Mouse (Mus musculus): ENCODE data around the gene Ptafr. TPM values are rescaled to one million over a fixed set of nuclear protein-coding genes. Genes with fewer than 3 reads are reported as not detected.
A peak's percentile ranks its signal among the peaks of the same experiment; 100 is the strongest.

Ptafr gene
- total and polyA plus RNA-seq, 3 experiments = 1.7 to 3.1 (median 1.8) TPM

DNA sequence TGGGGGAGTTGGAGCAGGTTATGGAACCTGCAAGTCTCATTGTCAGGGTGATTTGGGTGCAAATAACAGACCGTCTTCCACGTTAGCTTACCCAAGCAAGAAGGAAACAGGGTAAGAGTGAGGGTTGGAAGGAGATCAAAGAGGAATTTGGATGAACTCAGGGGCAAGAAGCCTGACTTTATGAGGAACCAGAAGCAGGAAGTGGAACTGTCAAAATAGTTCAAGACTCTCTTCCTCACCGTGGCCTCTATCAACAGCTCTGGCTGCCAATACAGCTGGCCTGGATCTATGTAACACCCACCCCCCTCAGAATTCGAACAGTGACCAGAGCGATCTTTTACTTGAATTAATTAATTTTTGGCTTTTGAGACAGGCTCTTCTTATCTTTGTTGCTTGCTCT is 41.9 kb downstream of the Ptafr start:
- intact Hi-C loops (cut with DNase I) = no loop called here
- H3K27me3 ChIP-seq (ENCODE audit: control insufficient read depth, insufficient read depth, low read length) = no peaks in the 10 kb centered on the region
- 33% methylated on average over 5 of the region's 5 CpGs for WGBS

DNA sequence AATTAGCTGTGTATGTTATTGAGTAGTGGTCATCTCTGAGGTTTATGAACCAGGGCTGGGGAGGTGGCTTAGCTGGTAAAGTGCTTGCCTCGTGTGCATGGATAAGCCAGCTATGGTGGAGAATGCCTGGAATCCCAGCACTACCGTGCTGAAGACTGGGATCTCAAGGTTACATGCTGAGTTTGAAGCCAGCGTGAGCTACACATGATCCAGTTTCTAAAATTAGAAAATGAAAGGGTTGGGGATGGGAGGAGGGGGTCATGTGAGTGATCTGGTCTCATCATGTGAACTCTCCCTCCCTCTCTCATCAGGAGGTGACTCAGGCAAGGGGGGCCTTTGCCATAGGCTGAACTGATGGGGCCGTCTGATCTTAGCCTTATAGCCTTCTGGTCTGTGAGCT is 44.3 kb downstream of the Ptafr start:
- Histone ChIP-seq H3K27me3 (ENCODE audit: control insufficient read depth, insufficient read depth, low read length) (no peaks in the 10 kb centered on the region), H3K79me2 (replicated peaks; ENCODE audit: control insufficient read depth, insufficient read depth, low read length) (no peaks in the 10 kb centered on the region), H3K4me3 (no peak overlapping the region), H3K9ac (ENCODE audit: low read depth, low read length) (no peak overlapping the region), H3K27ac (peak overlapping the region; percentile 74), H3K4me1 (ENCODE audit: control insufficient read depth, insufficient read depth, low read length) (peaks cover 5% of the 10 kb centered on the region), H3K36me3 (ENCODE audit: control insufficient read depth, insufficient read depth, low read length) (no peaks in the 10 kb centered on the region)
- peak in 1 of 2 experiments; percentile 35 for DNase-seq
- WGBS = 42% methylated on average over 4 of the region's 4 CpGs
- TF ChIP-seq EP300 (IDR thresholded peaks at IDR 0.05; ENCODE audit: insufficient read depth, low read depth, low read length) (peak; percentile 78), CTCF (IDR thresholded peaks at IDR 0.05) (no peak), POLR2A (IDR thresholded peaks at IDR 0.05; ENCODE audit: insufficient read depth, low read depth, low read length) (0 out of 2 replicates have a peak, but pooled peaks have one; percentile 14)
- intact Hi-C loops (cut with DNase I) = no loop called here

More for the DNA sequence above, 41.9 kb downstream of the Ptafr start:
- Histone ChIP-seq H3K27ac (peak overlapping the region; percentile 13; the same call in 1 of the 2 replicates), H3K79me2 (replicated peaks; ENCODE audit: control insufficient read depth, insufficient read depth, low read length) (no peaks in the 10 kb centered on the region), H3K4me3 (no peak overlapping the region), H3K36me3 (ENCODE audit: control insufficient read depth, insufficient read depth, low read length) (no peaks in the 10 kb centered on the region), H3K9ac (ENCODE audit: low read depth, low read length) (no peak overlapping the region), H3K4me1 (ENCODE audit: control insufficient read depth, insufficient read depth, low read length) (peaks cover 5% of the 10 kb centered on the region)
- TF ChIP-seq POLR2A (IDR thresholded peaks at IDR 0.05; ENCODE audit: insufficient read depth, low read depth, low read length) (no peak), EP300 (IDR thresholded peaks at IDR 0.05; ENCODE audit: insufficient read depth, low read depth, low read length) (no peak), CTCF (IDR thresholded peaks at IDR 0.05) (no peak)
- DNase-seq = no peak

DNA sequence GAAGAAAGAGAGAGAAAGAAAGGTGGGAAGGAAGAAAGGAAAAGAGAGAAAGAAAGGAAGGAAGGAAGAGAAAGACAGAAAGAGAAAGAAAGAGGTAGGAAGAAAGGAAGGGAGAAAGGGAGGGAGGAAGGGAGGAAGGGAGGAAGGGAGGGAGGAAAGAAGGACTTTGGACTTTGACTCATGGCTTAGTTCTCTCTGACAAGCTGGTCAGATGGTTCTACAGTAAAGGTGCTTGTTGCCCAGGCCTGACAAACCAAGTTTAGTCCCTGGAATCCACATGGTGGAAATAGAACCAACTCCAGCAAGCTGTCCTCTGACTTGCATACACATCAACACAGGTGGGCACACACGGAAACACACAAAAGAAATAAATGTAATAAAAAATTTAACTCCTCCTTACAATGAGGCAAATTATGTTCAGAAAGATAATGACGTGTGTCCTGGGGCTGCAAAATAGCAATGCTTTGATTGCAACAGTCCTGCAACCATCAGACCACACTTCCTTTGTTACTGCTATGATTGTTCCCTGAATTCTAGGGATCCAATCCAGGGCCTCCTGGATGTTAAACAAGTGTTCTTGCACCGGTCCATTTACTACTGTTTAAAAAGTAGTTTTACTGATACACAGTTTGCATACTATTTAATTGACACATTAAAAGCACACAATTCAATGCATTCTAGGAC is 46.6 kb downstream of the Ptafr start:
- peaks cover 5% of the 10 kb centered on the region for H3K4me1 ChIP-seq (ENCODE audit: control insufficient read depth, insufficient read depth, low read length)
- no peak overlapping the region for H3K4me3 ChIP-seq
- no peaks in the 10 kb centered on the region for H3K27me3 ChIP-seq (ENCODE audit: control insufficient read depth, insufficient read depth, low read length)
- H3K36me3 ChIP-seq (ENCODE audit: control insufficient read depth, insufficient read depth, low read length) = no peaks in the 10 kb centered on the region
- H3K9ac ChIP-seq (ENCODE audit: low read depth, low read length) = no peak overlapping the region
- no peak for TF ChIP-seq EP300 (IDR thresholded peaks at IDR 0.05; ENCODE audit: insufficient read depth, low read depth, low read length)
- no peak for TF ChIP-seq CTCF (IDR thresholded peaks at IDR 0.05)
- no peak for TF ChIP-seq POLR2A (IDR thresholded peaks at IDR 0.05; ENCODE audit: insufficient read depth, low read depth, low read length)
- intact Hi-C loops (cut with DNase I) = no loop called here
- H3K27ac ChIP-seq = no peak overlapping the region
- DNase-seq = no peak
- 73% methylated on average over 3 of the region's 3 CpGs for WGBS
- H3K79me2 ChIP-seq (replicated peaks; ENCODE audit: control insufficient read depth, insufficient read depth, low read length) = no peaks in the 10 kb centered on the region

DNA sequence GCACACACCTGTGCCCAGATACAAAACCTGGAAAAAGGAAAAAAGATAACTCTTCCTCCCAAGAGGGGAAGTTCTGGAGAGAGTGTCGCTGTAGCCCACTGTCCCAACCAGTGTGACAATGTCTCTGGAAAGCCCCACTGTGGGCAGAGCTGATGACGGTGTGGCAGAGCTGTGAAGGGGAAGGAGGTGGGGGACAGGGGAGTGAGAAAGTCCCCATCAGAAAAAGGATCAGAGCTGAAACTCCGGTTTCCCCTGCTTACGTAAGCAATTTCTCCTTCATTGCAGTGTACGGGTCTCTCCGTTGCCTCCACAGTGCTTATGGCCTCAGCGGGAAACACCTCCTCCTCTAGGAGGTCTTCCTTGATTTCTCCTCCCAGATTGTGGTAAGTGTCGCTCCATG is 47.5 kb downstream of the Ptafr start:
- H3K4me3 ChIP-seq = no peak overlapping the region
- no peaks in the 10 kb centered on the region for H3K36me3 ChIP-seq (ENCODE audit: control insufficient read depth, insufficient read depth, low read length)
- 71% methylated on average over 8 of the region's 8 CpGs for WGBS
- no peak overlapping the region for H3K9ac ChIP-seq (ENCODE audit: low read depth, low read length)
- H3K27ac ChIP-seq = no peak overlapping the region
- peaks cover 4% of the 10 kb centered on the region for H3K4me1 ChIP-seq (ENCODE audit: control insufficient read depth, insufficient read depth, low read length)
- no peaks in the 10 kb centered on the region for H3K27me3 ChIP-seq (ENCODE audit: control insufficient read depth, insufficient read depth, low read length)
- H3K79me2 ChIP-seq (replicated peaks; ENCODE audit: control insufficient read depth, insufficient read depth, low read length) = no peaks in the 10 kb centered on the region
- TF ChIP-seq EP300 (IDR thresholded peaks at IDR 0.05; ENCODE audit: insufficient read depth, low read depth, low read length) (no peak), POLR2A (IDR thresholded peaks at IDR 0.05; ENCODE audit: insufficient read depth, low read depth, low read length) (no peak), CTCF (IDR thresholded peaks at IDR 0.05) (no peak)
- intact Hi-C loops (cut with DNase I) = no loop called here
- no peak for DNase-seq

DNA sequence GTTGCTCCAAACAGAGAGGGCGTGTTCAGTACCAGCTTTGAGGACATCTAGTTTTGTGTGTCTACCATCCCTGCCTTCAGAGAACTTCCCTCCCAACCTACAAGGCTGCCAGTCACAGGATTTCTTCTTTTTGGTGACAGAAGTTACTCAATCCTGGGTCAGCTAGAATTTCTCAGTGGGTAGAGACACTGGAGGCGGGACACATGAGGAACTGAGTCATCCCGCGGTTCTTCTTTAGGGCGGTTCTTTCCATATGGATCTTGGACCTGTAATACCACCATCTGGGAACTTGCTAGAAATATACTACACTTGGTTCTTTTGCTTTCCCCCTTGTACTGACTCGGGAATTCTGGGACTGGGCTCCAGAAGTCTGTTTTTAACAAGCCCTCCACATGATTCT is 54.0 kb downstream of the Ptafr start:
- Histone ChIP-seq H3K79me2 (replicated peaks; ENCODE audit: control insufficient read depth, insufficient read depth, low read length) (no peaks in the 10 kb centered on the region), H3K4me1 (ENCODE audit: control insufficient read depth, insufficient read depth, low read length) (peaks cover 1% of the 10 kb centered on the region), H3K27me3 (ENCODE audit: control insufficient read depth, insufficient read depth, low read length) (no peaks in the 10 kb centered on the region), H3K36me3 (ENCODE audit: control insufficient read depth, insufficient read depth, low read length) (no peaks in the 10 kb centered on the region), H3K27ac (peak overlapping the region; percentile 74), H3K4me3 (no peak overlapping the region), H3K9ac (ENCODE audit: low read depth, low read length) (no peak overlapping the region)
- TF ChIP-seq EP300 (IDR thresholded peaks at IDR 0.05; ENCODE audit: insufficient read depth, low read depth, low read length) (no peak), CTCF (IDR thresholded peaks at IDR 0.05) (no peak), POLR2A (IDR thresholded peaks at IDR 0.05; ENCODE audit: insufficient read depth, low read depth, low read length) (no peak)
- 90% methylated on average over 6 of the region's 6 CpGs for WGBS
- peak in 1 of 2 experiments; percentile 34 for DNase-seq
- intact Hi-C loops (cut with DNase I) = loop anchor here (5.0 kb wide), 1 partner anchor 46 kb away; no protein-coding TSS in a partner anchor

DNA sequence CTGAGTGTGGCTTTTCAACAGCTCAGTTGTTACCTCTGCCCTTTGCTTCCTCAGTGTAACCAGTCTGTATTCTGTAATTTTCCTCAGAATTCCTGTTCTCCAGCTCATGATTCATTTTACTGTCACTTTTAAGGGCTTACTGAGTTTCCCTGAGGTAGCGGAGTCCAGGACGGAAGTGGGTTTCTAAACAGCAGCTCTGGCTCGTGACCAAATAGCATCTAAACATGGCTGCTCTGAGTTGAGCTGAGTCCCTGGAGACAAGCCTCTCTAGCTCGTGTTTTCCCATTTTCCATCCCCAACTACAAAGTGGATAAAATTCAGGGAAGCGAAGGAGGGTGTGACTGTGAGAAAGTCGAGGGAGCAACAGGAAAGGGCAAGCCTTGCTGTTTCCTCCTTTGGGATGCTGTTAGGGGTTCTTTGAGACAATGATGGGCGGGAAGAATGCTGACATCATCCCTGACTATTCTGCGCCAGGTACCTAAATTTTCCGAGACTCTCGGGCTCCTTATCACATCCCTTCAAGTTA is 55.0 kb downstream of the Ptafr start:
- Histone ChIP-seq H3K4me1 (ENCODE audit: control insufficient read depth, insufficient read depth, low read length) (peaks cover 1% of the 10 kb centered on the region), H3K36me3 (ENCODE audit: control insufficient read depth, insufficient read depth, low read length) (no peaks in the 10 kb centered on the region), H3K27me3 (ENCODE audit: control insufficient read depth, insufficient read depth, low read length) (no peaks in the 10 kb centered on the region), H3K9ac (ENCODE audit: low read depth, low read length) (no peak overlapping the region), H3K79me2 (replicated peaks; ENCODE audit: control insufficient read depth, insufficient read depth, low read length) (no peaks in the 10 kb centered on the region), H3K4me3 (no peak overlapping the region), H3K27ac (peak overlapping the region; percentile 74)
- WGBS = 34% methylated on average over 10 of the region's 10 CpGs
- no peak for DNase-seq
- intact Hi-C loops (cut with DNase I) = loop anchor here (5.0 kb wide), 1 partner anchor 47 kb away; no protein-coding TSS in a partner anchor
- TF ChIP-seq EP300 (IDR thresholded peaks at IDR 0.05; ENCODE audit: insufficient read depth, low read depth, low read length) (peak; percentile 58; the same call in 1 of the 2 replicates), CTCF (IDR thresholded peaks at IDR 0.05) (no peak)
